Mouse (Mus musculus) CH12.LX (cell line): ENCODE results near the gene Ficd.

Experiments used
- CHD2 ChIP-seq: IDR thresholded peaks from 2 replicates; pipeline ENCODE4 v1.6.1; 2011; ENCODE audit warnings: low read length, improper control_type of control experiment
- CTCF ChIP-seq, 2 experiments: IDR thresholded peaks in 1 of 2; conservative IDR thresholded peaks in 1 of 2; 2 replicates each; pipeline ENCODE4 v1.5.1; 2011 to 2012; ENCODE audit warnings: low read depth in 2 of 2, low read length in 2 of 2, improper control_type of control experiment in 1 of 2, inconsistent platforms in 1 of 2, mild to moderate bottlenecking in 1 of 2, moderate library complexity in 1 of 2
- EP300 ChIP-seq: IDR thresholded peaks from 2 replicates; pipeline ENCODE4 v1.6.1; 2011; ENCODE audit warnings: low read length, improper control_type of control experiment
- JUND ChIP-seq: conservative IDR thresholded peaks from 2 replicates; pipeline ENCODE4 v1.6.1; 2011; ENCODE audit warnings: low read depth, low read length, improper control_type of control experiment
- MAX ChIP-seq: IDR thresholded peaks from 2 replicates; pipeline ENCODE4 v1.6.1; 2011; ENCODE audit warnings: low read length, improper control_type of control experiment
- MEF2A ChIP-seq: IDR thresholded peaks from 2 replicates; pipeline ENCODE4 v1.6.1; 2014; ENCODE audit warnings: low read depth, mild to moderate bottlenecking, inconsistent platforms, low read length, improper control_type of control experiment, borderline replicate concordance
- MXI1 ChIP-seq: IDR thresholded peaks from 2 replicates; pipeline ENCODE4 v1.6.1; 2011; ENCODE audit warnings: mild to moderate bottlenecking, low read depth, low read length, improper control_type of control experiment
- NRF1 ChIP-seq: IDR thresholded peaks from 2 replicates; pipeline ENCODE4 v1.6.1; 2014; ENCODE audit warnings: low read depth, mild to moderate bottlenecking, inconsistent platforms, low read length, improper control_type of control experiment, moderate library complexity
- POLR2A ChIP-seq: IDR thresholded peaks from 2 replicates; pipeline ENCODE4 v1.6.1; 2011; ENCODE audit warnings: low read depth, mild to moderate bottlenecking, improper control_type of control experiment, low read length

- TF ChIP-seq NRF1: no peak
- no peak for TF ChIP-seq JUND
- TF ChIP-seq POLR2A: no peak
- TF ChIP-seq MAX: no peak
- TF ChIP-seq CTCF (conservative IDR thresholded peaks at IDR 0.05 in 1 of 2, IDR thresholded peaks at IDR 0.05 in 1 of 2; ENCODE audit: low read depth in 2 of 2, low read length in 2 of 2): no peak
- no peak for TF ChIP-seq EP300
- TF ChIP-seq CHD2: 0 out of 2 replicates have a peak, but pooled peaks have one; percentile 16
- TF ChIP-seq MXI1: no peak
- TF ChIP-seq MEF2A: no peak
These were observed 11.9 kb upstream of the Ficd start for GRCm38 (mm10) chr5:113723567-113724237.
